Mouse (Mus musculus) bone marrow macrophage, adult 2 months (primary cell): ENCODE data around the gene Khdrbs1.

Experiments used
- CTCF ChIP-seq: IDR thresholded peaks from 2 replicates; pipeline ENCODE4 v1.5.1; 2012; ENCODE audit warnings: low read depth, mild to moderate bottlenecking, low read length, moderate library complexity
- POLR2A ChIP-seq: IDR thresholded peaks from 2 replicates; pipeline ENCODE4 v1.6.1; 2012; ENCODE audit warnings: mild to moderate bottlenecking, low read depth, low read length, borderline replicate concordance

DNA sequence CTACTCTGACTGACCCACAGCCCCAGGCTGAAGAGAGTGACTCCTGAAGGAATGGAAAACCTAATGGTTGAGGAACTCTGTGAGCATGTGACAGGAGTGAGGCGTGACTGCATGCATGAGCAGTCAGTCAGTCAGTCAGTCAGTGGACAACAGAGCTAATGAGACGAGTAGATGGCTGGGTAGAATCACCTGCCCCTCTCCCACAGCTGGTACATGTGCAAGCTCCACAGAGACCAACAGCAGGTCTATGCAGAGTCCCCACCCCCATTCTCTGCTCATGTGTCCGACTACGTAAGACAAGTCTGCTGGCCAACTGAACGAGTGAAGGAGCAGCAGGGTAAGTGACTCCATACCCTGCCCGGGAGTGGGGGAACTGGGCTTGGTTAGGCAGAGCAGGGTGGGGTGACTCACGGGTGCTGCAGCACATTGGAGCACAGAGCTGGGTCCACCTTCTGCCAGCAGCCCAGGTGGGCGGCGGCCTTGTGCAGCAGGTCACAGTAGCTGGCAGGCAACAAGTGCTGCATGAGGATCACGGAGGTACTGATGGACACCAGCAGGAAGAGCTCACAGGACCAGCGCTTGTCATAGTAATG is 58.1 kb downstream of the Khdrbs1 start:
- TF ChIP-seq POLR2A: no peak
- TF ChIP-seq CTCF: no peak
